Mouse (Mus musculus): ENCODE measurements around the gene Mms19. TPM values are rescaled to one million over a fixed set of nuclear protein-coding genes. Genes with fewer than 3 reads are reported as not detected.

Mms19 gene
- polyA plus RNA-seq, 1 experiment from 2014 or later, result 45.6 TPM

- peaks cover 8% of the 10 kb centered on the region; the same call in 1 of the 2 replicates for H3K4me1 ChIP-seq
- H3K9ac ChIP-seq, result no peak overlapping the region
- H3K27ac ChIP-seq, result no peak overlapping the region
- no peaks in the 10 kb centered on the region for H3K9me3 ChIP-seq (replicated peaks)
- H3K4me2 ChIP-seq, result no peak overlapping the region
- H3K4me3 ChIP-seq (replicated peaks), result no peak overlapping the region
- no peaks in the 10 kb centered on the region for H3K36me3 ChIP-seq
- H3K27me3 ChIP-seq, result no peaks in the 10 kb centered on the region
- ATAC-seq (replicated peaks; ENCODE audit: low FRiP score), result no peak
- WGBS, result 66% methylated on average over 6 of the region's 6 CpGs
These were observed 74.5 kb downstream of the Mms19 start for GRCm38 (mm10) chr19:41906311-41907078.

- Histone ChIP-seq H3K4me3 (replicated peaks) (no peak overlapping the region), H3K9ac (no peak overlapping the region), H3K27me3 (no peaks in the 10 kb centered on the region), H3K36me3 (no peaks in the 10 kb centered on the region), H3K4me2 (no peak overlapping the region), H3K27ac (no peak overlapping the region), H3K4me1 (peaks cover 8% of the 10 kb centered on the region; the same call in 1 of the 2 replicates), H3K9me3 (replicated peaks) (no peaks in the 10 kb centered on the region)
- ATAC-seq (replicated peaks; ENCODE audit: low FRiP score), result no peak
- 77% methylated on average over 2 of the region's 2 CpGs for WGBS
These were observed 75.7 kb downstream of the Mms19 start for GRCm38 (mm10) chr19:41905246-41905645.

GRCm38 (mm10) chr19:41902848-41903593 lies 77.9 kb downstream of the Mms19 start:
- 82% methylated on average over 10 of the region's 10 CpGs for WGBS
- no peak overlapping the region for H3K4me3 ChIP-seq (replicated peaks)

GRCm38 (mm10) chr19:41901696-41902095 lies 79.3 kb downstream of the Mms19 start:
- Histone ChIP-seq H3K9me3 (replicated peaks) (no peaks in the 10 kb centered on the region), H3K36me3 (no peaks in the 10 kb centered on the region), H3K4me2 (no peak overlapping the region), H3K27me3 (no peaks in the 10 kb centered on the region), H3K4me1 (0 out of 2 replicates have a peak, but pooled peaks cover under 1% of the 10 kb centered on the region), H3K9ac (no peak overlapping the region), H3K27ac (no peak overlapping the region), H3K4me3 (replicated peaks) (no peak overlapping the region)
- 34% methylated on average over 2 of the region's 2 CpGs for WGBS
- ATAC-seq (replicated peaks; ENCODE audit: low FRiP score), result no peak

More at GRCm38 (mm10) chr19:41902848-41903593, 77.9 kb downstream of the Mms19 start:
- H3K27ac ChIP-seq, result no peak overlapping the region
- no peaks in the 10 kb centered on the region for H3K27me3 ChIP-seq
- H3K4me2 ChIP-seq, result no peak overlapping the region
- H3K9me3 ChIP-seq (replicated peaks), result no peaks in the 10 kb centered on the region
- no peak overlapping the region for H3K9ac ChIP-seq
- no peaks in the 10 kb centered on the region for H3K36me3 ChIP-seq
- no peak for ATAC-seq (replicated peaks; ENCODE audit: low FRiP score)
- peaks cover 8% of the 10 kb centered on the region; the same call in 1 of the 2 replicates for H3K4me1 ChIP-seq

DNA sequence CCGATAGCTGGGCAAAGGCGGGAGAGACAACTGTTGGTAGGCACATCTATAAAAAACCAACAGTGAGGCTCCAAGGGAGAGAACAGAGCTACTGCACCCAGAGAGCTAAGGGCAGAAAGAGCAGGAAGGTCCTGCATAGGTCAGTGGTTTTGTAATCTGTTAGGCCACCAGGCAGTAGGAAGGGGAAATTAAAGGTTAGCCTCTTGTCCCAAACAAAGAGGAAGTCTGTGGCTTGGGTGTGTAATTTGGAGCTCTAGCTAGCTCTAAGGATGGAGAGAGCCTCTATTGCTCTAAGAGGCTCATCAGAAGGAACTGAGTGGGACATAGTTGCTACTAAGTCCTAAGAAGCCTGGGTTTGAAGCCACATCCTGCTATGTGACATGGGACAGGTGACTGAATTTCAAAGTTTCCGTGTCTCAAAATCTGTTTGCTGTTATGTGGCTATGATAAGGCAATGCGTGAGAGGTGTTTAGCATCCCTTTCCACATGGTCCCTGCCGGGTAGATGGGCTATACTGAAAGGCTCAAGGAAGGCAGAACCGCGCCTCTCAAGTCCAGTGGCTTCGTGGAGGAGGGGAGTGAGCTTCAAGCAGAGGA lies 80.4 kb downstream of the Mms19 start:
- WGBS, result 79% methylated on average over 8 of the region's 8 CpGs
- H3K4me2 ChIP-seq, result no peak overlapping the region
- H3K27ac ChIP-seq, result no peak overlapping the region
- H3K9ac ChIP-seq, result no peak overlapping the region
- H3K4me3 ChIP-seq (replicated peaks), result no peak overlapping the region
- peaks cover 5% of the 10 kb centered on the region; the same call in 1 of the 2 replicates for H3K4me1 ChIP-seq
- H3K9me3 ChIP-seq (replicated peaks), result no peaks in the 10 kb centered on the region
- no peaks in the 10 kb centered on the region for H3K27me3 ChIP-seq
- H3K36me3 ChIP-seq, result no peaks in the 10 kb centered on the region
- no peak for ATAC-seq (replicated peaks; ENCODE audit: low FRiP score)

GRCm38 (mm10) chr19:41898860-41899259 lies 82.1 kb downstream of the Mms19 start:
- 49% methylated on average over 4 of the region's 4 CpGs for WGBS
- H3K4me3 ChIP-seq (replicated peaks), result no peak overlapping the region
- no peaks in the 10 kb centered on the region for H3K9me3 ChIP-seq (replicated peaks)
- H3K9ac ChIP-seq, result no peak overlapping the region
- peaks cover 16% of the 10 kb centered on the region for H3K4me1 ChIP-seq
- H3K27me3 ChIP-seq, result no peaks in the 10 kb centered on the region
- no peaks in the 10 kb centered on the region for H3K36me3 ChIP-seq
- 0 out of 2 replicates have a peak, but pooled peaks have one; percentile 44 for ATAC-seq (replicated peaks; ENCODE audit: low FRiP score)
- no peak overlapping the region for H3K4me2 ChIP-seq
- H3K27ac ChIP-seq, result no peak overlapping the region

DNA sequence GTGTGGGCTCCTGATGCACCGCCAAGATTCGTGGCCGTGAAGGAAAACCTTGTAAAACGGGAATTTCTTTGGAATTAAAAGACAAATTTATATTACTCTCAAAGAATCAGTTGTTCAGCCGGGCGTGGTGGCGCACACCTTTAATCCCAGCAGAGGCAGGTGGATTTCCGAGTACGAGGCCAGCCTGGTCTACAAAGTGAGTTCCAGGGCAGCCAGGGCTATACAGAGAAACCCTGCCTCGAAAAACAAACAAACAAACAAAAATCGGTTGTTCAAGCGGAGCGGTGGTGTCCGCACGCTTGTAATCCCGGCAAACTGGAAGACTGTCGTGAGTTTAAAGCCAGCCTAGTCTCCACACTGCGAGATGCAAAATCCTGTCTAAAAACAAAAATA lies 84.6 kb downstream of the Mms19 start:
- Histone ChIP-seq H3K27me3 (no peaks in the 10 kb centered on the region), H3K9me3 (replicated peaks) (no peaks in the 10 kb centered on the region), H3K27ac (no peak overlapping the region), H3K4me1 (peaks cover 16% of the 10 kb centered on the region), H3K4me3 (replicated peaks) (peak overlapping the region; percentile 96), H3K36me3 (peaks cover 9% of the 10 kb centered on the region), H3K4me2 (peak overlapping the region; percentile 83), H3K9ac (peak overlapping the region; percentile 52)
- peak; percentile 23; the same call in 1 of the 2 replicates for ATAC-seq (replicated peaks; ENCODE audit: low FRiP score)
- 17% methylated on average over 18 of the region's 18 CpGs for WGBS

- H3K4me1 ChIP-seq, result peaks cover 16% of the 10 kb centered on the region
- H3K27me3 ChIP-seq, result no peaks in the 10 kb centered on the region
- 0 out of 2 replicates have a peak within 1 kb of the TSS, but pooled peaks have one; percentile 3 for H3K27ac ChIP-seq
- H3K9ac ChIP-seq, result peak within 1 kb of the TSS; percentile 52
- H3K9me3 ChIP-seq (replicated peaks), result no peaks in the 10 kb centered on the region
- ATAC-seq (replicated peaks; ENCODE audit: low FRiP score), result peak; percentile 94
- peak within 1 kb of the TSS; percentile 83 for H3K4me2 ChIP-seq
- H3K4me3 ChIP-seq (replicated peaks), result peak within 1 kb of the TSS; percentile 96
- 1% methylated on average over 46 of the region's 46 CpGs for WGBS
- peaks cover 15% of the 10 kb centered on the region for H3K36me3 ChIP-seq
These were observed 85.3 kb downstream of the Mms19 start, which contains the start of gene Rrp12 for GRCm38 (mm10) chr19:41895460-41896318. TSS of gene Rrp12 (minus strand) at chr19:41896173.

DNA sequence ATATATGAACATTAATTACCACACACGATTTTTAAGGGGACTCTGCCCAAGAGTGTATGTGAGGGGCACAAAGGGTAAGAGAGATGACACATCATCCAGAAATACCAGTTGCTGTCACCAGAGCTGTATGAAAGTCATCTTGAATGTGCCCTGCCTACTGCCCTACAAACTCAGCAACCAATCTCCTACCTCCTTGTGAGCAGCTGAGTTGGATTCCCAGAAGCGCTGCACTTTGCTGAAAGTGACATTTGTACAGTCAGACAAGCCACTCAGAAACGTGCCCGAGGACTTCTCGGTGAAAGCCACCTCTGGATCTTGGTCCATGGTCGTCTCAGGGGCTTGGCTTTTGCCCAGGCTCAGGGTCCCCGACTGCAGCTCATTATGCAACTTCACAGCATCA lies 86.0 kb downstream of the Mms19 start:
- no peaks in the 10 kb centered on the region for H3K27me3 ChIP-seq
- no peak overlapping the region for H3K27ac ChIP-seq
- peaks cover 23% of the 10 kb centered on the region for H3K36me3 ChIP-seq
- 44% methylated on average over 7 of the region's 7 CpGs for WGBS
- H3K4me2 ChIP-seq, result peak overlapping the region; percentile 83
- no peak for ATAC-seq (replicated peaks; ENCODE audit: low FRiP score)
- peak overlapping the region; percentile 52 for H3K9ac ChIP-seq
- H3K4me3 ChIP-seq (replicated peaks), result peak overlapping the region; percentile 96
- H3K9me3 ChIP-seq (replicated peaks), result no peaks in the 10 kb centered on the region
- H3K4me1 ChIP-seq, result peaks cover 16% of the 10 kb centered on the region
